In genomic region chr10:67003009-67003742, GRCm38 (mm10) we compare ENCODE assay signal across 7 mouse cellular contexts.
DNase-seq lines count a peak whose midpoint lies in the region; ATAC-seq and TF ChIP-seq lines count a peak whose summit lies in the region.

No protein-coding gene starts in this region.

- intact Hi-C loops in heart, postnatal 10 days (cut with DNase I), result loop anchor here (2.0 kb wide), 3 partner anchors 82 to 124 kb away; partner anchors contain the start of genes Jmjd1c and Reep3

- peak overlapping the region; percentile 55 for H3K4me2 ChIP-seq in forebrain, embryonic 12.5 days

- H3K36me3 ChIP-seq in ES-Bruce4 (ENCODE audit: control insufficient read depth, insufficient read depth, low read length, poor library complexity, severe bottlenecking), result no peaks in the 10 kb centered on the region
- H3K36me3 ChIP-seq in forebrain, embryonic 12.5 days (replicated peaks), result no peaks in the 10 kb centered on the region

- H3K27me3 ChIP-seq in ES-Bruce4 (ENCODE audit: control insufficient read depth, insufficient read depth, low read length, poor library complexity, severe bottlenecking), result no peaks in the 10 kb centered on the region
- no peaks in the 10 kb centered on the region for H3K27me3 ChIP-seq in forebrain, embryonic 12.5 days

- peak overlapping the region; percentile 99 for H3K27ac ChIP-seq in ES-Bruce4 (ENCODE audit: insufficient read depth, low read length)
- peak overlapping the region; percentile 93 for H3K27ac ChIP-seq in forebrain, embryonic 12.5 days

- DNase-seq in adipocyte (ENCODE audit: low spot score), result peak; percentile 67
- peak; percentile 86 to 90 for DNase-seq in heart, postnatal 10 days
- peak; percentile 41 to 64 for DNase-seq in kidney, postnatal 25 days
- peak; percentile 59 for DNase-seq in lung, postnatal 14 days
- peak; percentile 39 for DNase-seq in ovary, postnatal 14 days (ENCODE audit: low spot score)

- ATAC-seq in forebrain, embryonic 12.5 days (ENCODE audit: low FRiP score), result peak; percentile 74

- TF ChIP-seq CTCF in ES-Bruce4 (IDR thresholded peaks at IDR 0.05; ENCODE audit: low read depth, low read length), result no peak

- H3K4me3 ChIP-seq in ES-Bruce4 (ENCODE audit: low read depth, low read length), result peak overlapping the region; percentile 57
- peak overlapping the region; percentile 32 for H3K4me3 ChIP-seq in forebrain, embryonic 12.5 days (replicated peaks)

- no peak for TF ChIP-seq POLR2A in ES-Bruce4 (IDR thresholded peaks at IDR 0.05; ENCODE audit: insufficient read depth, low read length)

- under 1% methylated on average over 25 of the region's 25 CpGs for WGBS in forebrain, embryonic 12.5 days

- H3K9ac ChIP-seq in ES-Bruce4 (ENCODE audit: low read depth, poor library complexity, severe bottlenecking), result peak overlapping the region; percentile 67
- peak overlapping the region; percentile 40; the same call in 1 of the 2 replicates for H3K9ac ChIP-seq in forebrain, embryonic 12.5 days

- TF ChIP-seq EP300 in ES-Bruce4 (IDR thresholded peaks at IDR 0.05; ENCODE audit: insufficient read depth, low read depth, low read length), result peak; percentile 96

- H3K9me3 ChIP-seq in ES-Bruce4 (replicated peaks; ENCODE audit: control insufficient read depth, insufficient read depth, low read length, poor library complexity, severe bottlenecking), result peaks cover 15% of the 10 kb centered on the region
- 0 out of 2 replicates have a peak, but pooled peaks cover 4% of the 10 kb centered on the region for H3K9me3 ChIP-seq in forebrain, embryonic 12.5 days

- H3K4me1 ChIP-seq in ES-Bruce4 (ENCODE audit: control insufficient read depth, insufficient read depth, low read length), result no peaks in the 10 kb centered on the region
- peaks cover 35% of the 10 kb centered on the region for H3K4me1 ChIP-seq in forebrain, embryonic 12.5 days

Comparison
In these comparisons a context has a peak if more than half of its experiments do, and no peak if none do; other contexts are left out.
1. Peak in every context shown above with its lines: DNase-seq, ATAC-seq, H3K4me3 ChIP-seq and H3K27ac ChIP-seq.